Mouse (Mus musculus) thymus, adult 2 months (tissue): ENCODE measurements around the gene Myoz1. TPM values are rescaled to one million over a fixed set of nuclear protein-coding genes. Genes with fewer than 3 reads are reported as not detected.

Source experiments
- DNase-seq: peaks from one replicate; pipeline ENCODE4 v3.0.0; 2021
- H3K27ac ChIP-seq: fragments of 200-500 bp; 2 replicates; pipeline ENCODE4 v1.5.1; 2012; ENCODE audit warnings: low read length, control low read depth; ENCODE audit not compliant: control insufficient read depth, insufficient read depth
- H3K27me3 ChIP-seq: fragments of 200-500 bp; 2 replicates; pipeline ENCODE4 v1.6.1; 2012; ENCODE audit warnings: mild to moderate bottlenecking, low read length, moderate library complexity, mixed read lengths; ENCODE audit not compliant: control insufficient read depth, insufficient read depth
- H3K36me3 ChIP-seq: fragments of 200-500 bp; 2 replicates; pipeline ENCODE4 v1.6.1; 2012; ENCODE audit warnings: mild to moderate bottlenecking, low read length, moderate library complexity; ENCODE audit not compliant: control insufficient read depth, insufficient read depth
- H3K4me1 ChIP-seq: fragments of 200-500 bp; replicated peaks from 2 replicates; pipeline ENCODE4 v1.6.1; 2012; ENCODE audit warnings: low read length; ENCODE audit not compliant: control insufficient read depth, insufficient read depth
- H3K4me3 ChIP-seq: fragments of 200-500 bp; 2 replicates; pipeline ENCODE4 v1.5.1; 2012; ENCODE audit warnings: mild to moderate bottlenecking, low read length, control low read depth, moderate library complexity; ENCODE audit not compliant: control insufficient read depth, insufficient read depth
- CTCF ChIP-seq: fragments of 200-500 bp; IDR thresholded peaks from 2 replicates; pipeline ENCODE4 v1.5.1; 2012; ENCODE audit warnings: mild to moderate bottlenecking, control low read depth, low read length, moderate library complexity, borderline replicate concordance; ENCODE audit not compliant: control insufficient read depth, poor library complexity, insufficient read depth; ENCODE audit errors: extremely low read depth
- POLR2A ChIP-seq: fragments of 200-500 bp; IDR thresholded peaks from 2 replicates; pipeline ENCODE4 v1.6.1; 2012; ENCODE audit warnings: mild to moderate bottlenecking, low read length, control low read depth, moderate library complexity; ENCODE audit not compliant: control insufficient read depth, poor library complexity, insufficient read depth; ENCODE audit errors: extremely low read depth
- WGBS: fragments of 180-500 bp; shearing (Covaris S2); methylation state at CpG from one replicate; pipeline ENCODE4 v1.1.7; 2018; 5-methylcytosine and 5-hydroxymethylcytosine counted together
- polyA plus RNA-seq: library from polyadenylated mRNA; depleted of rRNA; stranded (reverse); fragments of >200 nt; gene quantifications from 2 replicates; pipeline ENCODE4 v1.2.3, GENCODE M21; 2012

Gene Myoz1
- polyA plus RNA-seq, 1 experiment, result 0.82 TPM

DNA sequence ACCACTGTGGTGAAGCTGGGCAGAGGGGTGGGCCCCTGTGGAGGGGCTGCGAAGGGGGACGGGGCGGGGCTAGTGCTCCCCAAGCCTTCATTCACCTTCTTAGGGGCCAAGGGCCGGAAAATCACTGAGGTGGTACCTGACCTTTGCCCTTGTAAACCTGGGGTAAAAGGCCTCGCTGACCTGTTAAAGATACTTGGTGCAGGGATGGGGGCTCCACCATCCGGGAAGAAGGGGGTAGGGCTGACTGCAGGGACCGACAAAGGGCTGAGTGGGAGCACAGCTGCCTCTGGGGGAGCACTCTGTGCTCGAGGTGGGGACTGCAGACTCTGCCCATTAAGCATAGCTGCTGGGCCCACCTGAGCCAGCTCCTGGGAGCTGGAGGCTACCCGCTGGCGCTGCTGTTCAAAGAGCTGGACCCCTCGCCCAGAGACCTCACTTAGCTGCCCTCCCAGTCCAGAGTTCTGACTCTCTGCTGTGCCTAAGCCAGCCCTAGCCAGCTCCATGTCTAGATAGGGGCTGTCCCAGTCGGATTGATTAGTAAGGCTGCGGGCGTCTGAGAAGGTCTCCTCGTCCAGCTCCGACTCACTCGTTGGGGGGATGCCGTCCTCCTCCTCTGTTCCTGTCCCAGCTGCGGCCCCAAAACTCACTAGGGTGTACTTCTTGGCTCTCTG is 5.5 kb upstream of the Myoz1 start:
- H3K36me3 ChIP-seq, result no peaks in the 10 kb centered on the region
- peak overlapping the region; percentile 53 for H3K4me3 ChIP-seq
- H3K27ac ChIP-seq, result no peak overlapping the region
- peaks cover 17% of the 10 kb centered on the region for H3K4me1 ChIP-seq
- 68% methylated on average over 19 of the region's 19 CpGs for WGBS
- DNase-seq, result no peak
- H3K27me3 ChIP-seq, result no peaks in the 10 kb centered on the region
- TF ChIP-seq POLR2A (no peak), CTCF (no peak)

DNA sequence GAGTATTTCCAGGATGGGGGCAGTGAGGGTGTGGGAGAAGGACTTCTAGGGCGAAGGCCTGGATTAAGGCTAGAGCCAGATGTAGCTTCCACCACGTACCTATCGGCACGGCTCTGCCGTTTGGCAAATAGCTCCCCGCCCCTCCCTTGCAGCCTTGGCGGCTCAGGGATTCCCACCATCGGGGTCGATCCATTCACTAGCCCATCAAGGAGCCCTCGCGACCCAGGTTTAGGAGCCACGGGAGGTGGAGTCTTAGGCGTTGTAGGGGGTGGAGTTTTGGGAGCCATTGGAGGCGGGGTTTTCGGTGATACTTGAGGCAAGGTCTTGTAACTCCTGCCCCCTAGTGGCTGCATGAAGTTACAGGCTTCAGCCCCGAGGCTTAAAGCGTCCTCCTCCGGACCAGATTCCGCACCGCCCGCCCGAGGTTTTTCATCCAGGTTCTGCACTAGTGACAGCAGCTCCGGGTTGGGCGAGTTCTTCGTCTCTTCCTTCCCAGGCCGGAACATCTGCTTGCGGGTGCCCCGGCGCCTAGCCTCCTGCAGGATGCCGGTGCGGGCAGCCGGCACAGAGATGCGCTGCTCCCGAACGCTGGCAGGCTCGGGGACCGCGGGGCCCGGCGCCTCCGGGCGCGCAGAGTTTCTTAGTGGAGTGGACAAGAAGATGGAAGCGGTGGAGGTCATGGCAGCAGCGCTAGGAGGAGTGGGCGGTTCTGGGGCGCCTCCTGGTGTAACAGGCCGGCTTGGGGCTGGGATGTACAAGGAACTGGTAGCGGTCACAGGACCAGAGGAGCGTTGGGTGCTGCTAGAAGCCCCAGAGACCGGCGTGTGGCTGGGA is 4.7 kb upstream of the Myoz1 start:
- 3% methylated on average over 52 of the region's 52 CpGs for WGBS
- TF ChIP-seq CTCF (peak; percentile 87), POLR2A (no peak)
- Histone ChIP-seq H3K4me1 (peaks cover 17% of the 10 kb centered on the region), H3K27me3 (no peaks in the 10 kb centered on the region), H3K27ac (no peak overlapping the region), H3K36me3 (no peaks in the 10 kb centered on the region), H3K4me3 (peak overlapping the region; percentile 53)
- DNase-seq, result peak; percentile 92

DNA sequence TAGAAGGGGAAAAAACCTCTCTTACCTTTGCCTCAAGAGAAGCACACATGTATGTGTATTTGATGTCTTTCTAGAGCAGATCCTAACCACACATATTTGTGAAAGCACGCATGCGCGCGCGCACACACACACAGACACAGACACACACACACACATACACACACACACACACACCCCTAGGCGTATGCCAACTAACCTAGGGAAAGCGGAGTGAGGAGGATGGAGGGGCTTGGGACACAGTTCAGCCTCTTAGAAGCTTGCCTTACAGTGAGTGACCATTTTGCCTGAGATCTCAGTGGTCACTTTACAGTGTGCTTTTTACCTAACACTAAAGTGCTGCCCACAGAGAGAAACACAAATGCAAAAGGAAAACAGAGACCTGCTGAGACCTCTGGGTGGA is 3.3 kb upstream of the Myoz1 start:
- TF ChIP-seq CTCF, result no peak
- TF ChIP-seq POLR2A, result no peak
- Histone ChIP-seq H3K27ac (no peak overlapping the region), H3K4me3 (no peak overlapping the region), H3K36me3 (no peaks in the 10 kb centered on the region), H3K27me3 (no peaks in the 10 kb centered on the region), H3K4me1 (peaks cover 17% of the 10 kb centered on the region)
- 96% methylated on average over 7 of the region's 7 CpGs for WGBS
- DNase-seq, result no peak

DNA sequence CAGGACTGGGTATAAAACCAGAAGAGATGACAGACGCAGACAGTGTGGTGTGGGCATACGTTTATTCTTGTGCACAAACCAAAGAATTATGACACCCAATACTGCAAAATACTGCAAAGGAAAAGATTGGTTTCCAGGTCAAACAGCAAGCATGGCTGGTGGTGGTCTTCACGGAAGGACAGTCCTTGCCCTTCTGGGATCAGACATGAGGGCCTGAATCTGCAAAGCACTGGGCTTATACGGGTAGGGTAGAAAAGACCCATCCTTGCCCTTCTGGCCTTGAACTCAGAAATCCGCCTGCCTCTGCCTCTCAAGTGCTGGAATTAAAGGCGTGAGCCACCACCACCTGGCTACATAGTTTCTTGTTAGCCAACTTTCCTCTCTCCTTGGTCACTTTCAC is 2.6 kb upstream of the Myoz1 start:
- TF ChIP-seq POLR2A (no peak), CTCF (no peak)
- no peaks in the 10 kb centered on the region for H3K36me3 ChIP-seq
- H3K27me3 ChIP-seq, result no peaks in the 10 kb centered on the region
- peaks cover 9% of the 10 kb centered on the region for H3K4me1 ChIP-seq
- no peak overlapping the region for H3K4me3 ChIP-seq
- WGBS, result 95% methylated on average over 6 of the region's 6 CpGs
- no peak overlapping the region for H3K27ac ChIP-seq
- DNase-seq, result no peak

DNA sequence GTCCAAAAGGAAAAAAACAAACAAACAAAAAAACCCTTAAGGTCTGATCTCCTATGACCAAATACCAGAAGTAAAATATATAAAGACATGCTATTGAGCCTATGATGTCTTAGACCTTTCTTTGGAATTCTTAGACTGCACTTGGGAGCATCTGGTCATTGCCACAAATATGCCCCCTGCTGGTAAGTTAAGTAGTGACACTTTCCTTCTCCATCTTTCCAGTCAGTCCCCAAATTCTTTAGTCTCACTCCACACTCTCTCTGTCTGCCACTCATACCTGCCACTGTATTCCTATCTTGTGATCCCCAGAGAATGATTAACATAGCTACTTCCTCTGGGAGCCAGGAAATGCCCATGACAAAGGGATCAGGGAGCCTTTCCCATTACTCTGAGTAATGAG is 2.0 kb upstream of the Myoz1 start:
- TF ChIP-seq CTCF (no peak), POLR2A (no peak)
- Histone ChIP-seq H3K36me3 (no peaks in the 10 kb centered on the region), H3K27me3 (no peaks in the 10 kb centered on the region), H3K4me3 (no peak overlapping the region), H3K4me1 (peaks cover 9% of the 10 kb centered on the region; the same call in 1 of the 2 replicates), H3K27ac (no peak overlapping the region)
- peak; percentile 30 for DNase-seq

DNA sequence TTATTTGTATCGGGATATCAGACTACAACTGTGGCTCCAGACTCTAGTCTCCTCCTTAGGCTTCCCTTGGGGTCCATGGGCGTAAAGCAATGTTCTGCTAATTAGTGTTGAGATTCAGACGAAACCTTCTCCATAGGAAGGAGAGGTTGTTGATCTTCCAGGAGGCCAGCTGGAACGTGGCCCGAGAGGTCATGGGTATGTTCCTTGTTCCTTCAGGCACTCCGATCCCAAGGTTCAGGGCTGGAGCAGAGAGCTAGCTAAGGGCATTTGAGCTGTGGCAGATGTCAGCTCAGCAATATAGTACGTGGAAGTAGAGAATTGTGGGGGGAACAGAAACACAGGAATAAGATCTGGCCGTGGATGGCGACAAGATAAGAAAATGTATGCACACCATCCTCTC is 609 bp downstream of the Myoz1 start:
- 96% methylated on average over 9 of the region's 9 CpGs for WGBS
- H3K4me1 ChIP-seq, result 0 out of 2 replicates have a peak, but pooled peaks cover 2% of the 10 kb centered on the region
- no peak for TF ChIP-seq CTCF
- no peak for TF ChIP-seq POLR2A

More for the DNA sequence above, 609 bp downstream of the Myoz1 start:
- no peak for DNase-seq
- no peak overlapping the region for H3K27ac ChIP-seq
- H3K4me3 ChIP-seq, result no peak overlapping the region
- no peaks in the 10 kb centered on the region for H3K27me3 ChIP-seq
- no peaks in the 10 kb centered on the region for H3K36me3 ChIP-seq
